Mouse (Mus musculus) T-helper 1 cell (primary cell): ENCODE results near the gene Gnpat.
"Not testable (repeated sequence)": the region's sequence is repeated elsewhere in the genome, so short reads cannot be mapped to it uniquely, and the experiment has no call there.

Experiments
- in situ Hi-C: fragments of 300-600 bp; cut with MboI, MseI; formaldehyde crosslinking; loops from one replicate; pipeline ENCODE4 v1.15.1; 2025; ENCODE audit warnings: high pct_unique_total_duplicates

The Gnpat gene

GRCm38 (mm10) chr8:124842929-124843328 lies 19.9 kb upstream of the Gnpat start:
- in situ Hi-C loops: not testable (repeated sequence)

- in situ Hi-C loops: no loop called here
These were observed 17.7 kb upstream of the Gnpat start for GRCm38 (mm10) chr8:124845131-124845530.

GRCm38 (mm10) chr8:124845573-124845972 lies 17.3 kb upstream of the Gnpat start:
- in situ Hi-C loops: no loop called here

DNA sequence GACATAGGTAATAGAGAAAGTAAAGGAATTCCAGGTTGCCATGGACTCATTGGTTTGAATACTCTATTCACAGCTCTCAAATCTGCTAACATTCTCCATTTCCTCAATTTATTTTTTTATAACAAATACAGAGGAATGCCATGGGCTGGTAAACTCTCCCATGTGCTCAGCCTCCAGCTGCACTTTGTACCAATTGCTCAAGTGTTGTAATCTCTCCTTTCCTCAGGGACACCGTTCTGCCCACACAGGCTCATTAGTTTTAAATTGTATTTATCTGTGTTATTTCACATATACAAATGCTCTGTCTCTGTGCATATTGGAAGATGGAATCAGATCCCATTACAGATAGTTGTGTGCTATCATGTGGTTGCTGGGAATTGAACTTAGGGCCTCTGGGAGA lies 9.3 kb upstream of the Gnpat start:
- in situ Hi-C loops: no loop called here

- in situ Hi-C loops: no loop called here
These were observed 3.4 kb upstream of the Gnpat start for GRCm38 (mm10) chr8:124859466-124859865.

DNA sequence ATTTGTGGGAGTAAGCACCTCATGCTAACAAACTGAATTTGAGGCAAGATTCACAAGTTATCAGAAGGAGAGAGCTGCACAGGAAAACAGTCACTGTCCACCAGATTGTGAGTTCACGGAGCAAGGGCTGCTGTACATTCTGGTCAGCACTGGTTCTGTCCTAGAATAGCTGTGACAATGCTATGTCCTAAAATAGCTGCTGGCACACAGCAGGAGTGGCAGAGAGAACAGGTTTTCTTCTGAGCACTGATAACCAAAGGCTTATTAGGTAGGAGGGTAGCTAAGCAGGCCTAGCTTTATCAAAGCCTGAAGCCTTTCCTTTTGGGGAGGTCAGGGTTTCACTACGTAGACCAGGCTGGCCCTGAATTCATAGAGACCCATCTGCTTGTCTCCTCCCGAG lies 2.6 kb upstream of the Gnpat start:
- in situ Hi-C loops: no loop called here

DNA sequence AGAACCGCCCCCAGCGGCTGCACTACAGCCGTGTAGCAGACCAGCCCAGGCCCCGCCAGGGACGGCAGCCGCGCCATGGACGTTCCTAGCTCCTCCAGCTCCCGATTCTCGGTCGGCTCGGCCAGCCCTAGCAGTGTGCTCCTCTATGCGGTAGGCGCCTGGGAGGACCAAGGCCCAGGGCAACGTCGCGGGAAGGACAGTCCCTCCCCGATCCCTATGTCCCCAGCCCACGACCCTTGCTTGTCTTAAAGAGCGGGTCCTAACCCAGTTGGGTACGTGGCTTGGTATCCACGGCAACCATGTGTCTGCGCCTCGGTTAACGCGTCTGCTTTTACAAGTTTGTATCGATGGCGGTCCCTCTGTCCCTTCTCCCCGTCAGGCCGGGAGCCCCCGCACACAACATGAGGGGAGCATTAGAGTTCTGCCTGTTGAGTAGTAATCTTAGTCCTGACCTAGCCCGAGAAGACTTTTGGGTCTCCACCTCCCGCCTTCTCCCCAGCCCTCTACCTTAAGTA lies 387 bp downstream of the Gnpat start:
- in situ Hi-C loops: no loop called here

DNA sequence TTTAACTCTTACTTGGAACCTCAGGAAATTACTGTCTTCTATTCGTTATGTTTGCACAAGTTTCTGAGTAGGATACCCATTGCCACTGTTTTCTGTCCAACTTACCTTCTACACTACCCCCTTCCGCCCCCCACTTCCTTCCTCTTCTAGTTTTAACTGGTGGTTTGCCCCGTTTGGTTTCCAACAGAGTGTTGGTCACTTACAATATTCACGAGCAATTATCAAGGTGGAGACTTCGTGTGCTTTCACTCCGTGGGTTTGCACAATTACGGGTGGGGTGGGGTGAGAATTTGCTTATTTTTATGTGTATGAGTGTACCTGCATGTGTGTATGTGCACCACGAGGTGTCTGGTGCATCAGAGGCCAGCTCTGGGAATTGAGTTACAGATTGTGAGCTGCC lies 896 bp downstream of the Gnpat start:
- in situ Hi-C loops: no loop called here

DNA sequence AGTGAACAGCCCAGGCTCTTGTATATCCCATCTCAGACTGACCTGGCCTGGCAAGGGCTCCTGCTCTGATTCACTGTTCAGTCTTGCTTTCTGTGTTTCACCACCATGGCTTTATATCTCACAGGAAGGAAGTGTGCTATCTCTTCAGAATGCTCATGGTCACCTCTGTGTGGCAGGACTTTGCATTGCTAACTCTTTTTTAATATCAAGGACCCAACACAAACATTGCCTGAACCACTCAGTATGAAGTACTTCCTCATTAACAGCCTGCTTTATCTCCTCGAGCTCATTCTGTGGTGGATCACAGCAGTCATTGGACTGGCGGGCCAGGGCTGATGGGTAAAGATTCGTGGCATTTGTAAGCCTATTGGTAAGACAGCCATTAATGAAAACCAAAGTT lies 3.8 kb downstream of the Gnpat start:
- in situ Hi-C loops: no loop called here

DNA sequence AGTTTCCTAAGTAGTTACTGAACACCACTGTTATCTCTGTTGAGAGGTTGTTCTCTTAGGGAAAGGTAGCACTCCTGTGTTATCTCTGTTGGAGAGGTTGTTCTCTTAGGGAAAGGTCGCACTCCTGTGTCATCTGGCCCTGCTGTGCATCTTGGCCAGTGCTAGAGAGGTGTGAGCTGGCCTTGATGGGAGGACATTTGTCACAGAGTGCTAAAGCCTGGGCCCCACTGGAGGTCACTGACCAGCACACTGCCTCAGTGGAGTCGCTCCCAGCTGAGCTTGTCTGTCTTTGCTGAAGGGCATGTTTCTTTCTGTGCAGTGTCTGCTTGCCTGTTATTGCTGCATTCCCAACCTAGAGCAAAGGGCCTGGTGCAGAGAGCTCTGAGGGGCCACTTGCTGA lies 4.3 kb downstream of the Gnpat start:
- in situ Hi-C loops: no loop called here

DNA sequence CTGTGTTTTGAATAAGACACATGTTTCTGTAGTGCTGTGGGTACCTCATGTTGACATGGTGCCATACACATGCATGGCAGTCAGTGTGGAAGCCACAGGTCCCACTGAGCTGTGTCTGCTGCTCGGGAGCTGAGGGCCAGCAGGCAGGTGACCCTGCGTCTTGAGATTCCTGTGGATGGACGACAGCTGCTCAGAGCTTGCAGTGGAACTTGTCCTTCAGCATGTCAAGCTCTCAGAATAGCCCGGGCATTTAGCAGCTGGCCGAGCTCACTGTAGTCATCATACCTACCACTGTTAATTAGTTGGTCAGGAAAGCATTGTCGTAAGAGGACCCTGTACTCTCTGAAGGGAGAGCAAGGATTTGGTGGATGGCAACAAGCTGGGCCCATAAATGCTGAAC lies 6.9 kb downstream of the Gnpat start:
- in situ Hi-C loops: no loop called here

GRCm38 (mm10) chr8:124871474-124871873 lies 8.6 kb downstream of the Gnpat start:
- in situ Hi-C loops: no loop called here

- in situ Hi-C loops: no loop called here
These were observed 9.2 kb downstream of the Gnpat start for GRCm38 (mm10) chr8:124872081-124872480.

- in situ Hi-C loops: no loop called here
These were observed 9.9 kb downstream of the Gnpat start for GRCm38 (mm10) chr8:124872690-124873089.

- in situ Hi-C loops: no loop called here
These were observed 15.3 kb downstream of the Gnpat start for GRCm38 (mm10) chr8:124878141-124878540.

GRCm38 (mm10) chr8:124878946-124879526 lies 16.2 kb downstream of the Gnpat start:
- in situ Hi-C loops: no loop called here

DNA sequence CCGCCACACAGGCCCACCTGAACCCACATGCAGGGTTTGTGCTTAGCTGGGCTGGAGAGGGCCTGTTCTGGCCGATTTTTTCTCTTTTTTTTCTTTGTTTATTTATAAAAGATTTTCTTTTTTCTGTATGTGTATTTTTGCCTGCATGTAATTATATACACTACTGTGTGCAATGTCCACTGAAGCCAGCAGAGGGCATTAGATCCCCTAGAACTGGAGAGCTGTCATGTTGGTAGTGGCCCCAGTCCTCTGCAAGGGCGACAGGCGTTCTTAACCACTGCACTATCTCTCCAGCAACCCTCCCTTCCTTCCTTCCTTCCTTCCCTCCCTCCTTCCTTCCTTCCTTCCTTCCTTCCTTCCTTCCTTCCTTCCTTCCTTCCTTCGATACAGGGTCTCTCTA lies 25.6 kb downstream of the Gnpat start:
- in situ Hi-C loops: no loop called here

DNA sequence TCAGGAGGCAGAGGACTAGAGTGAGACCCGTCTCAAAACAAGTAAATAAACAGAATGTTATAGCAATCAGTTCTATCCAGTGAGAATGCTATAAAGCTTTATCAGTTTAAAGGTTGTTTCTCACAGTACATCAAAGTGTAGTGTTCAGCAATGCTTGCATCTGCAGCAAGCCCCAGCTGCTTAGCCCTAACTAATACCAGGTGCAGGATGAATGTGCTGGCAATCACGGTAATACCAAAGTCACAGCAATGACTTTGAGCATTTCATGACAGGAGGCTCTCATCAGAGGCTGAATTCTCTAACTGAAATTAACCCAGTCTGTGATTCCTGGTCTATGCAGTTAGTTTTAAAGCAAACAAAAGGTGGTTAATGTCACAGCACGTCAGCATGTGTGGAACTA lies 29.8 kb downstream of the Gnpat start:
- in situ Hi-C loops: no loop called here

DNA sequence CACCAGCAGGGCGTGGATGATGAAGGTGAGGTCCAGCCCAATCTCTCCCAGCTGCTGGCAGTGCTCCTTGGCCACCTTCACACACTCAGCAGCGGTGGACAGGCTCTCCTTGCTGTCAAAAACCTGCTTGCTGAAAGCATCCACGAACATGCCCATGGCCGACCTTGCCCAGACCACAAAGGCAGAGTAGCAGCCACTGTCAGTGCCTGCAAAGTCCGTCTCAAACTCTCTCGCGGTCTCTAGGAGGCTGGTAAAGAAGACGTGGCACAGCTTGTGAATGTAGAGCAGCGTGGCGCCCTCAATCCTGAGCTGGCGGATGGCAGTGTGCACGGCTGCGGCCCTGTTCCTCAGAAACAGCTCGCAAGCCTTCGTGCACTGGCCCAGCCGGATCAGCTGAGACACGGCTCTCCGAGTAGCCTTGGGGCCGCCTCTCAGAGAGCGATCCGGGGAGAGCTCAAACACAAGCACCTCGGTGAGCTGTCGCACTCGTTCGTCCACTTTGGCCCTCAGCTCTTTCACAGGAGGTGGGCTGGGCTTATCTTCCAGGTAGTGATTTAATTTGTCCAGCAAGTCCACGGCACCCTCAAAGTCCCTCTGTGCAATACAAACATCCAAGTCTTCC lies 33.3 kb downstream of the Gnpat start:
- in situ Hi-C loops: no loop called here

DNA sequence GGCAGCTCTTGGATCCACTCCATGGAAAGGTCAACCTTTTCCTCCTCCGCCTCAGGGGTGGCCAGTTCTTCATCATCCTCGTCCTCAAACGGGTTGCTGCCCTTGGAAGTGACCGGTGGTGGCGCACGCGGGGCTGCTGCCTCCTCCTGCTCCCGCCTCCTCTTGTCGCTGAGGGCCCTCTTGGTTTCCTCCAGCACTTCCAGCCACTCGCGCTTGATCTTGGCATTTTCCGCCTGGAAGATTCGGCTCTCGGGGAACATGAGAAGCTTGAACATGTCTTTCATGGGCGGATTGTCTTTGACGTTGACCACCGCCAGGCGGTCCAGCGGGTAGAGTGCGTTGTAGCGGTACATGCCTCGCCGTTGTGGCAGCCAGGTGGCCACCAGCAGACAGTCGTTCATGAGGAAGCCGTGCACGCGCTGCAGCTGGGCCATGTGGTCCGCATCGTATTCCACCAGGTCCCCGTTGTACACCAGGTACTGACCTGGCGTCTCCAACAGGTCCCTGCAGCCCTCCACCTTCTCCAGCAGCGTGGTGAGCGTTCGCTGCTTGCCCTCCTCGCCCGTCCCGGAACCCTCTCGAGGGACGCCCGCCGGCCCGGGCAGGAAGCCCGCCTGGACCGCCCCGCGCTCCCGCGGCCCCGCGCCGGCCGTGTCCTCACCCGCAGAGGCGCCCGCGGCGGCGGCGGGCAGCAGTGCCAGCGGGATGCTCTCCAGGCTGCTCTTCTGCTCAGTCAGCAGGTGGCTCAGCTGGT lies 34.0 kb downstream of the Gnpat start:
- in situ Hi-C loops: no loop called here

DNA sequence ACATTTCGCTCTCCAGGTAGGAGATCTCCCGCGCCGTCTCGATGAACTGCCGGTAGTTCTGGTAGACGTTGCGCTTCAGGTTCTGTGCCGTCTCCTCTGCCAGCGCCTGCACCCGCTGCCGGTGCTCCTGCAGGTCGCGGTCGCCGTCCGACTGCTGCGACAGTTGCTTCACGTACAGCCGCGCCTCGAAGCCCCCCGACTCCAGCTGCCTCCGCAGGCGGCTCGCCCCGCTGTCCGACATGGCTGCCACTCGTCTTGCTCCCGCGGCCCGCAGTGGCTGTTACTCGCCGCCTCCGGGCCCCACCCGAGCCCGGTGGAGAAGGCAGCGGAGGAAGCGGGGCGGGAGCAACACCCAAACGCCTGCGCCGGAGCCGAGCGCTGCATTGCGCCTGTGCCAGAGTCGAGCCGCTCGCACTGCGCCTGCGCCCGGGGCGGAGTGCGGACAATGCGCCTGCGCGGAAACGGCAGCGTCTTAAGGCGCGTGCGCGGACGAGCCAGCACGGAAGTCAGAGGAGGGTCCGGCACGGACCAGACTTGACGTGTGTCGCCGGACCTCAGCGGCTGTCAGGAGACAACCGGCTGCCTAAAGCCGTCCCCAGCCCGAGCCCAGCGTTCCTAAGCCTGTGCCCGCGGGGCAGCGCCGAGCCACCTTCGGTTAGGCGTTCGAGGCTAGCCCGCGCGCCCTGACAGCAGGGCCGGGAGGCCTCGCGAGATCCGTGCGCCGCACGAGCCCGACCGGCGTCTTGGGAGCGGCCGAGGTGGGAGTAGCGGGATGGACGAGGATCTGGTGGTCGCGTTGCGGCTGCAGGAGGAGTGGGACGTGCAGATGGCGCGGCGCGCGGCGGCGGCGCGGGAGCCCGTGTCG lies 34.8 kb downstream of the Gnpat start, which contains the start of the genes Exoc8 and Sprtn:
Gene Exoc8, minus strand, starts transcription at position 320 of the 865 bp plus-strand sequence.
Gene Sprtn, plus strand, starts transcription at position 501 of the 865 bp plus-strand sequence.
- in situ Hi-C loops: no loop called here
